Mouse (Mus musculus): ENCODE measurements around the gene Zfp853.

Zfp853 gene

GRCm38 (mm10) chr5:143252039-143252438, 41.4 kb downstream of the Zfp853 start:
- no peak for DNase-seq

- DNase-seq, result no peak
These were observed 48.5 kb downstream of the Zfp853 start for GRCm38 (mm10) chr5:143244926-143245325.
